Mouse (Mus musculus): Measurements from ENCODE around the gene Tmed2.

The Tmed2 gene

GRCm38 (mm10) chr5:124538813-124539792, 1.4 kb upstream of the Tmed2 start:
- no peak for TF ChIP-seq GATA4 (IDR thresholded peaks at IDR 0.05; ENCODE audit: insufficient replicate concordance, low read length)

DNA sequence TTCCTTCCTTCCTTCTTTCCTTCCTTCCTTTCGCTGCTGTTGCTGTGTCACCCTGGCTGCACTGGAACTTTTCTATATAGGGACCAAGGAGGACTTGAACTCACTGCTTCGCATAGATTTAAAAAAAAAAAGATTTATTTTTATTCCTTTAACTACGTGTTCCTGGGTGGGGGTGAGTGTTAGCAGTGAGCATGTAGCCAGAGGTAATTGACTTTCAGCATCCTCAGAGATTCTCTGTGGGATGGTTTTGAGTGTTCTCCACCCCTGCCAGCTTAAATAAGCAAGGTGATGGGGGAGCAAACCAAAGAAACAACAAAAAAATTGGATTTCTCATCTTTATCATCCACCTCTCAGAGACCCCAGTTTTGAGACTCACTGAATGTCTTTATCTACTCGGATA, 590 bp upstream of the Tmed2 start:
- no peak for TF ChIP-seq GATA4 (IDR thresholded peaks at IDR 0.05; ENCODE audit: insufficient replicate concordance, low read length)

DNA sequence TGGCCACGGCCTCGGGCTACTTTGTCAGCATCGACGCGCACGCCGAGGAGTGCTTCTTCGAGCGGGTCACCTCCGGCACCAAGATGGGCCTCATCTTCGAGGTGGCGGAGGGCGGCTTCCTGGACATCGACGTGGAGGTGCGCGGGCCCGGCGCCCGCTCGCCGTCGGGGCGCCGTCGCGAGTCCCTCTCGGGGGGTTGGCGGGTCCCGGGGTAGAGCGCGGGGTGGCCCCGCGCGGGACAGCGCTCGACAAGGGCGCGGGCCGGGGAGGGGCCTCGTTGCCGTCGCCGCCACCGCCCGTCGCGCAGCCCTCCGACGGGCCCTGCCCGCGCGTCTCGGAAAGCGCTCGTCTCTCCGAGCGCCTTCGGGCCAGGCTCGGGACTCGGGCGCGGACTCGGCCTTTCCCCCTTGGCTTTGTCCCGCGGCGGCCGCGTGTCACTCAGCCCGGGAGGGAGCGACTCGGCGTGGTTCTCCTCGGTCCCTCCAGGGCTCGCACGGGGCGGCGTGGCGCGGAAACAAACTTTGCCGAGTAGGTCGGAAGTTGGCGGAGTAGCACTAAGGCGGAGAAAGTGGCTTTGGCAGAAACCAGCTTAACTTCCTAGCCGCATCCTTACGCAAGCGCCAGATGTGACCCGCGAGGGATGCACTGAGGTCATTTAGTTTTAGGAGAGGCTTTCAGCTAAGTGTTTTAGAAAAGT, 558 bp downstream of the Tmed2 start:
- no peak for TF ChIP-seq GATA4 (IDR thresholded peaks at IDR 0.05; ENCODE audit: insufficient replicate concordance, low read length)

DNA sequence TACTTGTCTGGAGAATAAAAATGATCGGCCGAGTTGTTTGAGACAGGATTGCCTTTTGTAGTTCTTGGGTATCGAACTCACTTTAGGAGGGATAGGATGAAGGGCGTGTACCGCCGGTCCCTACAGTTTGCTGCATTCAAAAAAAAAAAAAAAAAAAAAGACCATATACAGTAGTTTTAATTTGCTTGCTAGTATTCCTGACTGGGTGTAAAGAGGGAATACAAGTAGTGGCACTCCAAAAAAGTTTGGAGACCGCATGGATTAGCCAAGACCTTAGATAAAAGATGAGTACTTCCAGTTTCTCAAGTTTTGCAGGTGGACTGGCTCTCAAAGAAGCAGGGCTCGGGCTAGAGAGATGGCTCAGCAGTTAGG, 1.1 kb downstream of the Tmed2 start:
- TF ChIP-seq GATA4 (IDR thresholded peaks at IDR 0.05; ENCODE audit: insufficient replicate concordance, low read length) = no peak

GRCm38 (mm10) chr5:124552094-124552472, 11.6 kb downstream of the Tmed2 start:
- TF ChIP-seq GATA4 (IDR thresholded peaks at IDR 0.05; ENCODE audit: insufficient replicate concordance, low read length) = no peak

DNA sequence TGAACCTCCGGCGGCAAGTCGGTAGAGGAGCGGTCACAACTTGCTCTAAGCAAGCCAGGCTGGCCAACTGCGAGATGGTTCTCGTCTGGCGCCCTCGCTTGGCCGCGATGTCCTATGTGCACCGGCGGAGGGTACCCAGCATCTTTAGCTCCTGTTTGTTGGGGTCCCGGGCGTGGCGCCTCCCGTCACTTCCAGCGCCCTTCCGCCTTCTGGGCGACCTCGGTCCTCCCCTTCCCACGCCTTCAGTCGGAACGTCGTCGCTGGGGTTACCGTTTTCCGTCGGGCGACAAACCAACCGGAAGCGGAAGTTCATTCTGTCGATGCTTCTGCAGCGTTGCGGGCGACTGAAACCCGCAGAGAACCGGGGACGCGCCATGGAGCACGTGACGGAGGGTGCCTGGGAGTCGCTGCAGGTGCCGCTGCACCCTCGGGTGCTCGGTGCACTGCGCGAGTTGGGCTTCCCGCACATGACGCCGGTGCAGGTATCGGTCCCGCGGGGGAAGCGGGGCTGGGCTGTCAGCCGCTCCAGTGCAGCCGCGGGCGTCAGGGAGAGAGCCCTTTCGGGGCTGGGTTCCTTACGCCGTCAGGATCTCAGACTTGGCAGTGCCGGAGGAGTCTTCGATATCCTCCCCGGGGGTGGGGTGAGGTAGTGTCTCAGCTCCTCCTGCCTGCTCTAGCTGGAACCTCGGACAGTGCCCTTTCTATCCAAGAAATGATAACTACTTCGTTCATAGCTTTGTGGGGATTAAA, 12.2 kb downstream of the Tmed2 start, which contains the start of gene Ddx55:
TSS of gene Ddx55 (plus strand) at position 307 of the 750 bp plus-strand sequence.
- TF ChIP-seq GATA4 (IDR thresholded peaks at IDR 0.05; ENCODE audit: insufficient replicate concordance, low read length) = no peak

- no peak for TF ChIP-seq GATA4 (IDR thresholded peaks at IDR 0.05; ENCODE audit: insufficient replicate concordance, low read length)
These were observed 13.1 kb downstream of the Tmed2 start for GRCm38 (mm10) chr5:124553607-124554006.

DNA sequence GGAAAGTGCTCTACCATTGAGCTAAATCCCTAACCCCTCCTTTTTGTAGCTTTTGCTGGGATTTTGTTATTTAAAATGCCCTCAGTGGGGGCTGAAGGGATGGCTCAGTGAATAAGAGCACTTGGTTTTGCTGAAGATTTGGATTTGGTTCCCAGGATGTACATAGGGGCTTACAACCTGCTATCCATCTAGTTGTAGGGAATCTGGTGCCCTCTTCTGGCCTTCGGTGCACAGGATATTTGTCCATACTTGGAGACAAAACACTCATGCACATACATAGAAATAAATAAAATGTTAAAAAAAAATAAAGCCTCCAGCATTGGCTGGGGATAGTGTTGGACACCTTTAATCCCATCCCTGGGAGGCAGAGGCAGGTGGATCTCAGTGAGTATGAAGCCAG, 14.7 kb downstream of the Tmed2 start:
- no peak for TF ChIP-seq GATA4 (IDR thresholded peaks at IDR 0.05; ENCODE audit: insufficient replicate concordance, low read length)

GRCm38 (mm10) chr5:124571068-124571467, 30.6 kb downstream of the Tmed2 start:
- TF ChIP-seq GATA4 (IDR thresholded peaks at IDR 0.05; ENCODE audit: insufficient replicate concordance, low read length) = no peak

DNA sequence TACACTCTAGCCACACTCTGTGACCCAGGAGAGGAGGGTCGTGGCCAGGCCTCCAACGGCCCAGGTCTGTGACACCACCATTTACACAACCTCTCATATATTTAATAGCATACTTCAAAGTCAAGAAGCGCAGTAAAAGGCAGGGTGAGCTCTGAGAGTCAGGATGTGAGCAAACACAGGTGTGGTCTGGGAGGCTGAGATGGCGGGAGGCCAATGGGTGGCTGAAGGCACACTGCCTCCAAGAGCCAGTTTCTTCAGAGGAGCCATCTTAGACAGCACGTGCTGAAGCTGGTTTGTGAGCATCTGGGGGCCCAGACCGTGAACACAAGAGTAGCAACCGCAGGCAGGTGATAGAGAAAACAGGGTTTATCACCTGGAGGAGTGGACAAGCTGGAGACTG, 35.0 kb downstream of the Tmed2 start:
- no peak for TF ChIP-seq GATA4 (IDR thresholded peaks at IDR 0.05; ENCODE audit: insufficient replicate concordance, low read length)

- peak; percentile 68; the same call in 1 of the 2 replicates for TF ChIP-seq GATA4 (IDR thresholded peaks at IDR 0.05; ENCODE audit: insufficient replicate concordance, low read length)
These were observed 38.3 kb downstream of the Tmed2 start, which contains the start of the genes Eif2b1 and Gtf2h3 for GRCm38 (mm10) chr5:124578633-124579317. Gene Eif2b1, minus strand, starts transcription at chr5:124579131. Gene Gtf2h3, plus strand, starts transcription at chr5:124579140.

GRCm38 (mm10) chr5:124582515-124582914, 42.0 kb downstream of the Tmed2 start:
- TF ChIP-seq GATA4 (IDR thresholded peaks at IDR 0.05; ENCODE audit: insufficient replicate concordance, low read length) = no peak

- TF ChIP-seq GATA4 (IDR thresholded peaks at IDR 0.05; ENCODE audit: insufficient replicate concordance, low read length) = no peak
These were observed 52.3 kb downstream of the Tmed2 start for GRCm38 (mm10) chr5:124592768-124593167.
